Mouse (Mus musculus) E14TG2a.4 (cell line): Measurements from ENCODE around the gene Bcap29.
"Not testable (repeated sequence)": the region's sequence is repeated elsewhere in the genome, so short reads cannot be mapped to it uniquely, and the experiment has no call there.

Experiments
- H3K27me3 ChIP-seq: 2 replicates; pipeline ENCODE4 v1.6.1; 2014; ENCODE audit warnings: low read length, control low read depth; ENCODE audit not compliant: insufficient read depth
- H3K36me3 ChIP-seq: 2 replicates; pipeline ENCODE4 v1.6.1; 2014; ENCODE audit warnings: low read length, control low read depth; ENCODE audit not compliant: insufficient read depth
- H3K4me1 ChIP-seq: replicated peaks from 2 replicates; pipeline ENCODE4 v1.6.1; 2014; ENCODE audit warnings: low read depth, low read length, control low read depth
- H3K4me3 ChIP-seq: replicated peaks from 2 replicates; pipeline ENCODE4 v1.5.1; 2014; ENCODE audit warnings: mild to moderate bottlenecking, low read length
- H3K9me3 ChIP-seq: 2 replicates; pipeline ENCODE4 v1.6.1; 2014; ENCODE audit warnings: low read length, control low read depth
- CTCF ChIP-seq: conservative IDR thresholded peaks from 2 replicates; pipeline ENCODE4 v1.5.1; 2014; ENCODE audit warnings: low read length
- NANOG ChIP-seq: IDR thresholded peaks from 2 replicates; pipeline ENCODE4 v1.6.1; 2014; ENCODE audit warnings: borderline replicate concordance, low read length, mixed read lengths
- POU5F1 ChIP-seq: IDR thresholded peaks from 2 replicates; pipeline ENCODE4 v1.6.1; 2014; ENCODE audit warnings: low read length, borderline replicate concordance

Gene Bcap29

GRCm38 (mm10) chr12:31633970-31634342, 502 bp downstream of the Bcap29 start:
- Histone ChIP-seq H3K4me3 (peak overlapping the region; percentile 78), H3K36me3 (peaks cover 9% of the 10 kb centered on the region), H3K4me1 (peaks cover 26% of the 10 kb centered on the region), H3K9me3 (no peaks in the 10 kb centered on the region), H3K27me3 (peaks cover 9% of the 10 kb centered on the region)
- TF ChIP-seq POU5F1, result no peak

- not testable (repeated sequence) for H3K9me3 ChIP-seq, H3K4me3 ChIP-seq, H3K27me3 ChIP-seq
- peaks cover 14% of the 10 kb centered on the region; the same call in 1 of the 2 replicates for H3K4me1 ChIP-seq
- peaks cover 43% of the 10 kb centered on the region for H3K36me3 ChIP-seq
Measured at GRCm38 (mm10) chr12:31628396-31628795, 6.1 kb downstream of the Bcap29 start.

- Histone ChIP-seq H3K9me3 (no peaks in the 10 kb centered on the region), H3K36me3 (peaks cover 45% of the 10 kb centered on the region), H3K4me1 (peaks cover 6% of the 10 kb centered on the region; the same call in 1 of the 2 replicates), H3K27me3 (no peaks in the 10 kb centered on the region), H3K4me3 (no peak overlapping the region)
- no peak for TF ChIP-seq NANOG
- TF ChIP-seq POU5F1, result no peak
- TF ChIP-seq CTCF, result no peak
Measured at GRCm38 (mm10) chr12:31625016-31625415, 9.4 kb downstream of the Bcap29 start.

GRCm38 (mm10) chr12:31620106-31620505, 14.4 kb downstream of the Bcap29 start:
- H3K27me3 ChIP-seq, result no peaks in the 10 kb centered on the region
- no peaks in the 10 kb centered on the region for H3K9me3 ChIP-seq
- peaks cover 22% of the 10 kb centered on the region for H3K36me3 ChIP-seq
- no peak overlapping the region for H3K4me3 ChIP-seq
- TF ChIP-seq NANOG (no peak), POU5F1 (no peak), CTCF (peak; percentile 72)
- peaks cover 7% of the 10 kb centered on the region; the same call in 1 of the 2 replicates for H3K4me1 ChIP-seq

GRCm38 (mm10) chr12:31613353-31613752, 21.1 kb downstream of the Bcap29 start:
- Histone ChIP-seq H3K4me3 (no peak overlapping the region), H3K27me3 (no peaks in the 10 kb centered on the region), H3K36me3 (peaks cover 12% of the 10 kb centered on the region; the same call in 1 of the 2 replicates), H3K4me1 (peaks cover 15% of the 10 kb centered on the region), H3K9me3 (no peaks in the 10 kb centered on the region)
- TF ChIP-seq NANOG (peak; percentile 9; the same call in 1 of the 2 replicates), POU5F1 (no peak), CTCF (no peak)

GRCm38 (mm10) chr12:31608138-31608537, 26.3 kb downstream of the Bcap29 start:
- Histone ChIP-seq H3K9me3 (no peaks in the 10 kb centered on the region), H3K4me3 (no peak overlapping the region), H3K36me3 (no peaks in the 10 kb centered on the region), H3K27me3 (no peaks in the 10 kb centered on the region), H3K4me1 (peaks cover 33% of the 10 kb centered on the region)
- TF ChIP-seq NANOG (peak; percentile 98), CTCF (no peak), POU5F1 (peak; percentile 68; the same call in 1 of the 2 replicates)

GRCm38 (mm10) chr12:31604894-31605293, 29.6 kb downstream of the Bcap29 start:
- Histone ChIP-seq H3K27me3 (no peaks in the 10 kb centered on the region), H3K4me1 (peaks cover 33% of the 10 kb centered on the region), H3K4me3 (no peak overlapping the region), H3K9me3 (no peaks in the 10 kb centered on the region), H3K36me3 (0 out of 2 replicates have a peak, but pooled peaks cover under 1% of the 10 kb centered on the region)
- TF ChIP-seq POU5F1, result no peak
- TF ChIP-seq CTCF, result no peak
- TF ChIP-seq NANOG, result no peak

- no peak for TF ChIP-seq CTCF
- no peak for TF ChIP-seq POU5F1
- TF ChIP-seq NANOG, result no peak
- H3K36me3 ChIP-seq, result 0 out of 2 replicates have a peak, but pooled peaks cover 7% of the 10 kb centered on the region
- H3K27me3 ChIP-seq, result no peaks in the 10 kb centered on the region
- no peaks in the 10 kb centered on the region for H3K9me3 ChIP-seq
- H3K4me3 ChIP-seq, result no peak overlapping the region
- H3K4me1 ChIP-seq, result peaks cover 29% of the 10 kb centered on the region
Measured at GRCm38 (mm10) chr12:31603586-31603985, 30.9 kb downstream of the Bcap29 start.

GRCm38 (mm10) chr12:31594296-31594695, 40.2 kb downstream of the Bcap29 start:
- Histone ChIP-seq H3K9me3 (no peaks in the 10 kb centered on the region), H3K4me3 (no peak overlapping the region)

More at GRCm38 (mm10) chr12:31594296-31594695, 40.2 kb downstream of the Bcap29 start:
- no peak for TF ChIP-seq CTCF
- TF ChIP-seq NANOG, result no peak
- no peak for TF ChIP-seq POU5F1
- 0 out of 2 replicates have a peak, but pooled peaks cover under 1% of the 10 kb centered on the region for H3K36me3 ChIP-seq
- H3K4me1 ChIP-seq, result peaks cover 16% of the 10 kb centered on the region
- H3K27me3 ChIP-seq, result no peaks in the 10 kb centered on the region
